Mouse (Mus musculus) T-helper 2 cell (primary cell): Measurements from ENCODE around the gene Cmtm5.

Experiments used
- in situ Hi-C: fragments of 300-600 bp; cut with MboI, MseI; formaldehyde crosslinking; loops from one replicate; pipeline ENCODE4 v1.15.1; 2025; ENCODE audit warnings: high pct_unique_total_duplicates

Cmtm5 gene

GRCm38 (mm10) chr14:54935904-54936830 lies at the start of gene Cmtm5:
TSS of gene Cmtm5 (plus strand) at chr14:54936261.
- in situ Hi-C loops: no loop called here

DNA sequence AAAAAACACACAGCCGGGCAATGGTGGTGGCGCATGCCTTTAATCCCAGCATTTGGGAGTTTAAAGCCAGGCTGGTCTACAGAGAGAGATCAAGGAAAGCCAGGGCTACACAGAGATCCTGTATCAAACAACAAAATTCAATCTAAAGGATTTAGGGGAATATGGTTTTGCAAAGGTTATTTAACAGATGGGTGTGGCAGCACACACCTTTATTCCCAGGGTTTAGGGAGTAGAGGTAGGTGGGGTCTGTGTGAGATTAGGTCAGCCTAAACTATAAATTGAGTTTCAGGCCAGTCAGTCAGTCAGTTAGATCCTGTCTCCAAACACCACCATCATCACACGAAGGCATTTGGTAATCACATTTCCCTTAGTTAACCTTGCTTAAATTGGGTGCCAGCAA lies 43.9 kb upstream of the Cmtm5 start, which contains the start of gene Pabpn1:
Gene Pabpn1, plus strand, starts transcription at position 301 of the 400 bp plus-strand sequence.
- in situ Hi-C loops: loop anchor here (10.0 kb wide), 1 partner anchor 203 kb away; the partner anchor contains the start of genes Thtpa and Zfhx2

DNA sequence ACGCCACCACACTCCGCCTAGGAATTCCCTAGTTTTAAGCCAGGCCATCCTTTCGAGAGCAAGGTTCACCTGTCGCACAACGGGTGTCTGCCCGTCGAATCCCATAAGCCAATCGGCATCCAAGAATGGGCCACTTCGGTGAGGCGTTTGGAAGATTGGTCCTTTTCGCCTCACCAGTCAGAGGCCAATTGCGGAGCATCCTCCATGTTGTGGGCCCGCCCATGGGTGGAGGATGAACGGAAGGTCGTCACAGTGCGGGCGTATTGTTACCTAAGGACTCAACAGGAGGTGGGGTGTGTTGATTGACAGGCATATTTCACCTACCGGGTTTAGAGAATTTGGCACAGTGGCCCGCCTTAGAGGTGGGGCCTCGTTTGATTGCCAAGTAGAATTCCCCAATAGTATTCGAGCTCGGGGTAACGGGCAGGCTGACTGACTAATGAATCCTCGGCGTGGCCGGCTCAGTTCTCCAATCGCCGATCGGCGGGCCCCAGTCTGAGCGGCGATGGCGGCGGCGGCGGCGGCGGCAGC lies 42.3 kb upstream of the Cmtm5 start:
- in situ Hi-C loops: loop anchor here (10.0 kb wide), 1 partner anchor 201 kb away; the partner anchor contains the start of genes Thtpa and Zfhx2

- in situ Hi-C loops: loop anchor here (5.0 to 10.0 kb wide), 2 partner anchors 123 to 200 kb away; partner anchors contain the start of genes Ngdn, Thtpa and Zfhx2
Observed at GRCm38 (mm10) chr14:54894296-54895151, 41.5 kb upstream of the Cmtm5 start.

DNA sequence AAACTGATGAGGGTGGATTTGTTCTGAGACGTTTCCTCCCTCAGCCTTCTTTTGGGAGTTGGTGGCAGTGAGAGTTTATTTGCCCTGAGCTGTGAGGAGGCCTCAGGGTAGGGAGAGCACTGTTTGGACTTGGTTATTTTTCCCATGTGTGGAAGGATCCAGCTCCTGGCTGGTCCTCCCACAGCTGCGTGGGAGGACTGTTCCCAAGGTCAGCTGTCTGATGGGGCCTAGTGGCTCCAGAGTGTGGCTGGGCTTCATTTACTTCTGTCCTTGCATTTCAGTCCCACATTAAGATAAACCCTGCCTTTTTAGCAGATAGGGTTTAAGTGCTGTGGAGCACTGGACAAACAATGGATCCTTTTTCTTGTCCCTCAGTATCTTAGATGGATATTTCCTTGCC lies 38.6 kb upstream of the Cmtm5 start:
- in situ Hi-C loops: loop anchor here (5.0 to 10.0 kb wide), 2 partner anchors 120 to 197 kb away; partner anchors contain the start of genes Ngdn, Thtpa and Zfhx2

GRCm38 (mm10) chr14:54900383-54900782 lies 35.7 kb upstream of the Cmtm5 start:
- in situ Hi-C loops: no loop called here

GRCm38 (mm10) chr14:54903641-54904040 lies 32.4 kb upstream of the Cmtm5 start:
- in situ Hi-C loops: no loop called here

DNA sequence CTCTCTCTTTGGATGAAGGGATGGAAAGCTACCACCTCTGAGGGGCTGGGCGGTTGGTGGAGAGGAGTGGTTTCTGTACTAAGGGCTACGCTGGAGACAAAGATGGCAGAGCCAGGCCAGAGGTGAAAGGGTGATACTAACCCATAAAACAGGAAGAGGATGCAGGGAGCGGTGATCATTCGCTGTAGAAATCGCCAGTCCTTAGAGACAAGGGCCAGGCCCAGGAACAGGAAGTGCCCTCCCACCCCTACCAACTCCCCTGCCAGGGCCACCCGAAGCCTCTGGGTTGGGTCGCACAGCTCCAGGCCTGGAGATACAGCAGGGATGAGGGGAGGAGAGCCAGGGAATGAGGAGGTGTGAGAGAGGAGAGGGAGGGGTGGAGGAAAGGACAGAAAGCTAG lies 27.4 kb upstream of the Cmtm5 start:
- in situ Hi-C loops: no loop called here

- in situ Hi-C loops: no loop called here
Observed at GRCm38 (mm10) chr14:54912109-54912850, 23.8 kb upstream of the Cmtm5 start.

DNA sequence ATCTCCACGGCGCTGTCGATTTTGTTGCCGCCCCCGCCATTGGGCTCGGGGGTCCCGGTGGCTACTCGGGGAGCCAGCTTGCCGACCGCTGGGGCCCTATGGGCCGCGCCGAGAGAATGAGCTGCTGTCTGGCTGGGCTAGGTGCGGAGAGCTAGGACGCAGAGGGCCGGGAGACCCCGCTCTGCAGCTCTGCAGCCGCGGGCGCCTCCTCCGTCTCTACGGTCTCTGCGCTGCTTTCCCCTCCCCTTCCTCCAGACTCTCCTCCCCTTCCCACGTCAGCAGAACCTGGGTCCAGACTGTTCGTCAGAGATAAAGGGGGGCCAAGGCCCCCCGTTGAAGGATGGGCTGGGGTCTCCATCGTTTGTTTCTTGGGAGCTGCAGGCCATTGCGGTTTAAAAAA lies 23.2 kb upstream of the Cmtm5 start, which contains the start of gene Slc22a17:
Gene Slc22a17, minus strand, starts transcription at position 247 of the 400 bp plus-strand sequence.
- in situ Hi-C loops: no loop called here

- in situ Hi-C loops: no loop called here
Observed at GRCm38 (mm10) chr14:54913343-54913742, 22.7 kb upstream of the Cmtm5 start.

- in situ Hi-C loops: loop anchor here (5.0 kb wide), 1 partner anchor 77 kb away; no protein-coding TSS in a partner anchor
Observed at GRCm38 (mm10) chr14:54920076-54920685, 15.9 kb upstream of the Cmtm5 start.

GRCm38 (mm10) chr14:54924641-54925348 lies 11.3 kb upstream of the Cmtm5 start:
- in situ Hi-C loops: loop anchor here (5.0 kb wide), 1 partner anchor 73 kb away; no protein-coding TSS in a partner anchor

GRCm38 (mm10) chr14:54925349-54926342 lies 10.4 kb upstream of the Cmtm5 start, which contains the start of gene Efs:
TSS of gene Efs (minus strand) at chr14:54926126.
- in situ Hi-C loops: no loop called here

DNA sequence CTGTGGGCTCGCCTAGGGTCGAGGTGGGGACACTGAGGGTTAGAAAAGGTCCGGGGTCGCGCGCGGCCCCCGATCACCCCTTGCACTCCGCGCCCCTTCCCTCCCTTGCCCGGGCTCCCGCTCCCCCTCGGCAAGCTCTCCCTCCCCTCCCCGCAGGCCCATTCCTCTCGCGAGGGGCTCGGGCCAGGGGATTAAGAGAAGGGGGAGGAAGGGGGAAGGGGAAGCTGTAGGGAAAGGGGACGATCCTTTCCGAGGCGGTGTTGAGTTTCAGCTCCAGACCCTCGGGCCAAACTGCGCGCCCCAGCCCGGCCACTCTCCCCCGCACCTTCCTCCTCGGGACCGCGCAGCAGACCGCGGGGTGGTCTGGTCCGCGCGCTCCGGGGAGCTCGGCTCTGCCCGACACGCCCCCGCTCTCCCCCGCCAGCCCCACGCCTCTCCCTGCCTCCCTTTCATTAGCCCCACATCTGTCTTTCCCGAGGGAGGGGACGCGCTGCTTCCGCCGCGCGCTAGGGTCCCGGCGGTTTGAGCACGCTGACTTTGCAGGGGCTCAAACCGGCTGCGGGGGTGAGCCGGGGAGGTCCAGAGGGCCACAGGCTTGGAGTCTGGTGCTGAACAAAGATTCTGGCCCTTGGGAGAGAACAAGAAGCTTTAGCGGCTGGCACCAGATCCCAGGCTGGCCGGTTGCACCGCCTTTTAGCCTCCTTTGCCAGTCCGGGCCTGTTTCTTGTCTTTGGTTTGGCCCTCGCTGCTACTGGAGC lies 9.5 kb upstream of the Cmtm5 start:
- in situ Hi-C loops: no loop called here

GRCm38 (mm10) chr14:54927296-54927695 lies 8.8 kb upstream of the Cmtm5 start:
- in situ Hi-C loops: no loop called here

- in situ Hi-C loops: no loop called here
Observed at GRCm38 (mm10) chr14:54929801-54930200, 6.3 kb upstream of the Cmtm5 start.
